Mouse (Mus musculus) neural tube, embryonic 10.5 days (tissue): ENCODE data around the gene Herc2.

Experiments
- DNase-seq: peaks from one replicate; pipeline ENCODE4 v3.0.0-alpha.2; 2017; ENCODE audit warnings: low spot score; ENCODE audit errors: extremely low spot score

Gene Herc2

GRCm38 (mm10) chr7:56066136-56066535 is 16.1 kb downstream of the Herc2 start:
- DNase-seq = no peak

DNA sequence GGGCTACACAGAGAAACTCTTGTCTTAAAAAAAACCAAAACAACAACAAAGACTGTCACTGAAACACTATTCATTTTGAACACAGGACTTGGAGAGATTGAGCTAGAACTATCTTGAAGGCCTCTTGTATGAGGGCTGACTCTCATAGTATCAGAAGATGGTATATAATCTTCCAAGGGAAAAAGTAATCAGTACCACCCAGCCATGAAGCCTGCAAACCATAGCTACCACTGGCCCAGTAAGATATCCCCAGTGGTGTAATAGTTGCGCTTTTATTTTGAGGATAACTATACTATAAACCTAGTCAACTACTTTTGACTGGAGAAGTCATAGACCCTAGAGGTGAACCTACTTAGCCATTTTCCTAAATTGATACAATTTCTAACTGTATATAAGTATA is 16.6 kb downstream of the Herc2 start:
- DNase-seq = no peak

GRCm38 (mm10) chr7:56071724-56072123 is 21.7 kb downstream of the Herc2 start:
- DNase-seq = no peak

DNA sequence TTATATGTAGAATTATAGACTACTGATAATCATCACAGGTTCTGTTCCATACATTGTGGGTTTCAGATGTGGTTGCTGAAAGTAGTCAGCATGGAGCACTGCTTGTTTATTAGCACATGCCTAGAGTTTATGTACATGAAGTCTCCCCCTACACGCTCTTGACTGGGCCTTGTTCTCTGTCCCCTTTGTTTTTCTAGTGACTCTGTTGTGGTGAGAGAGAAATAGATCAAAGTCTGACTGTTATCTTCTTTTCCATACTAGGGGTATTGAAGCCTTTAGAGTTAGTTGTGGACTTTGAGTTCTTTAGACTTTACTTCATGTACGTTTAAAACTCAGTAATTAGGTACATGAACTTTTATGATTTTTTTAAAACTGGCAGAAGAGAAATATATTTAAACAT is 33.0 kb downstream of the Herc2 start:
- no peak for DNase-seq

- no peak for DNase-seq
Measured at GRCm38 (mm10) chr7:56089097-56089496, 39.1 kb downstream of the Herc2 start.

DNA sequence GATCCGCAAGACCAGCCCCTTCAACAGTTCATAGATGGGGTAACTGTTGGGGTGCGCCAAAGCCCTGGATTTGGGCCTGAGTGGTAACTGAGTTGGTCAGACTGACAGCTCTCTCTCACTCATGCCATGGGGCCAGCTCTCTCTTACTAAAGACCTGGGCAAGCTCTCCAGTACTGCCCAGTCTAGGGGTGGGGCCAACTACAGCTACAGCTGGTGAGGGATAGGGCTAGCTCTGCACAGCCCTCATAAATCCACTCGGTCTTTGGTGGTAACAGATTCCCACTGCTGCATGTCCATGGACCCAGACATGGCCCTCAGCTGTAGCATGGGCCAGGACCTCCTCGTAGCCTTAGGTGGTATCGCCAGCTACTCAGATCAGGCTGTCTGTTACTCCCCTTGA is 41.4 kb downstream of the Herc2 start:
- no peak for DNase-seq

DNA sequence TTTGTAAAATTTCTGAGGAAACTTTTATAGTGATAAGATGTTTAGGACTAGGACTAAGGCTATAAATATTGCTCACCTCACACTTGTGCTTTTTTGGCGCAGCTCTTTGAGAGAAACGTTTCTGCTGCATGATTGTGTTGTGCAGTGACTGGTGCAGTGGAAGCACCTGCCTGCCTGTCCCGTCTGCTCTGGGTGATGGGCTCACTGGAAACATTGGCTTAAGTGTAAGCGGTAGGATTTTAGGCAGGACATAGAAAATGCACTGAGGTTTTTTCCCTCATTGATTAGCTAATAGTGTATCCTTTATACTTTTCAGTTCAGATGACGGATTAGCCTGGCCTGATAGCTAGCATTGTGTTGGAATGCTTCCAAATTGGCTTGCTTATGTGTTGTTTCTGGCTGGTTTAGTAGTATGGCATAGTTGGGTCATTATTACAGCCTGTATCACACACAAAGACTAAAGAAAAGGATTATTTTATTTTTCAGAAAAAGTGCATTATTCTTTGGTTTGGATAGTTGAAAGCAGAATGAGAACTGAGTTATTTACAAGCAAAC is 52.4 kb downstream of the Herc2 start:
- DNase-seq = no peak

DNA sequence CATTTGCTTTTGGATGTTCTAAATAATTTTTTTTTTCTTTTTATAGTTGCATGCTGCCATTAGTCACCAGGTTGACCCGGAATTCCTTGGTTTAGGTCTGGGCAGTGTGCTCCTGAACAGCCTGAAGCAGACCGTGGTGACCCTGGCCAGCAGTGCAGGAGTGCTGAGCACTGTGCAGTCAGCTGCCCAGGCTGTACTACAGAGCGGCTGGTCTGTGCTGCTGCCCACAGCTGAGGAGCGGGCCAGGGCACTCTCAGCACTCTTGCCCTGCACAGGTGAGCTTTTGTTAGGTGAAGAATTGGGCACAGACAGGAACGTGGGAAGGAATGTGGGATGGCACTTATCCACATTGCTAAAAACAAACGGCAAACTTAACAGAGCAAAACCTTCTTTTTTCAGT is 63.0 kb downstream of the Herc2 start:
- DNase-seq = no peak

DNA sequence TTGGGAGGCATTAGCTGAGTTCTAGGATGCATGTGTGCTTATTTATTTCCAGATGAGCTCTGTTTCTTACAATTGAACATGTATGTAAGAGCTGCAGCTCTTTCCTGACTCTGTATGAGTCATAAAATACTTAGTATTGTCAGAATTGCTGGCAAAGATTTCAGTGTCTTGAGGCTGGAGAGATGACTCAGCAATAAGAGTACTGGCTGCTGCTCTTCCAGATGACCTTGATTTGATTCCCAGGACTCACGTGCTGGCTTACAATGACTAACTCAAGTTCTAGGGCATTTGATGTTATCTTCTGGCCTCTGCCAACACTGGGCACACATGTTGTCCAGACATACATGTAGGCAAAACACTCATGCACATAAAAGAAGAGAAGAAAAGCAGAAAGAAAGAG is 64.2 kb downstream of the Herc2 start:
- no peak for DNase-seq

GRCm38 (mm10) chr7:56120968-56121367 is 71.0 kb downstream of the Herc2 start:
- no peak for DNase-seq

GRCm38 (mm10) chr7:56121425-56121824 is 71.4 kb downstream of the Herc2 start:
- DNase-seq = no peak

DNA sequence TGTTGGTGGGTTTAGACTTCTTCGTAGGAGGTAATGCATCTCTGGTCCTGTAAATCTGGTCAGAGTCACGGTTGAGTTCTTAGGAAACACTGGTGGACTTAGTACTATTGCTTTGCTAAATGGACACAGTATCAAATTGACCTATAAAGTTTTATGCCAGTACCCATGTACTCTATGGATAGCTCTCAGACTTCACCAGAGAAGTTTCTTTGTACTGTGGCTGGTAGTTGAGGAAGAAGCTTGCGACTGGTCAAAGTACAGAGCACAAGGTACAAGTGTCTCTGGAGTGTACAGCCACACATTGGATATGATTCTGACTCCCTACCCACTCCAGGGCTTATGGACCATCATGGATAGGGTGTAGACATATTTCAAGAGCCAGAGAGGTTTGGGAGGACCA is 78.1 kb downstream of the Herc2 start:
- no peak for DNase-seq

DNA sequence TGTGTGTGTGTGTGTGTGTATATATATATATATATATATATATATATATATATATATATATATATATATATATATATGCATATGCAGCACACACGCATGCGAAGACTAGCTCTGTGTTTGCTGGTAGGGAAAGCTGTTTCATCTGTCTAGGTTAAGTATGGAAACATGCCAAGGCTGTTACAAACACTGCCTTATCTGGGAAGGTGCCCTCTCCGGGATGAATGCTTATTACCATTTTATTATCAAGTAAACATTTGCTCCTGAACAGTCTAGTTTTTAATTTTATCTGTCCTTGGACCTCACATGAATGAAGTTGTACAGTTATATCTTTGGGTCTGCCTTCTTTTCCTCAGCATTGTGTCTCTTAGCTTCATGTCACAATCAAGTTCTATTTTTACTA is 79.6 kb downstream of the Herc2 start:
- DNase-seq = no peak

GRCm38 (mm10) chr7:56131548-56131947 is 81.6 kb downstream of the Herc2 start:
- no peak for DNase-seq

GRCm38 (mm10) chr7:56138706-56139105 is 88.7 kb downstream of the Herc2 start:
- DNase-seq = no peak

GRCm38 (mm10) chr7:56146424-56146823 is 96.4 kb downstream of the Herc2 start:
- DNase-seq = no peak

- no peak for DNase-seq
Measured at GRCm38 (mm10) chr7:56148925-56149324, 98.9 kb downstream of the Herc2 start.

DNA sequence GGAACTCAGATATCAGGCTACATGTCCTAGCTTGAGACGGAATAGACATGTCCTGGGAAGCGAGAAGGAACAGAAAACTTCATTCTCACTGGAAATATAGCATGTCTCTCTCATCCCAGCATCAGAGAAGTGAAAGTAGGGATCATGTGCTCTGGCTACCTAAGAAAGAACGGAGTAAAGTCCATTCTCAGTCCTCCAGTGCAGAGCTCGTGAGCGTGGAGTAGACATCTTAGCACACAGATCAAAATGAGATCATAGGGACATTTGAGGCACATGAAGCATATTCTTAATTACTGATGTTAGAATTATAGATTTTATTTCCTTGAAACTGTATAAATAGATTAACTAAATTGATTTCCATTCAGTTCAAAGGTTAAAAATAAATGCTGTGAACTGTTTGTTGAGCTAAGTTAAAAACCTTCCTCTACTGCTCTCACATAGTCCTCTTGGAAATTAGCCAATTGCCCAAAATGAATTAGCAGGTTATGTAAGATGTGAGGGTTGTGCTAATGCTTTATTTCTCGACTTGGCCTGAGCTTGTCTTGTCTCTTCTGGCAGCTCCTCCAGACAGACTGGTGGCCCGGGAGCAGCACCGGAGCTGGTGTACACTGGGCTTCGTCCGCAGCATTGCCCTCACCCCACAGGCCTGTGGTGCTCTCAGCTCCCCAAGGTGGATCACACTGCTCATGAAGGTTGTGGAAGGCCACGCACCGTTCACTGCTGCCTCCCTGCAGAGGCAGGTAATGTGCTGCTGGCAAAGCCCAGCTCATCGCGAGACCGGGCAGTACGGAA is 102.1 kb downstream of the Herc2 start:
- DNase-seq = no peak

- no peak for DNase-seq
Measured at GRCm38 (mm10) chr7:56153161-56153560, 103.2 kb downstream of the Herc2 start.

- no peak for DNase-seq
Measured at GRCm38 (mm10) chr7:56153625-56154024, 103.6 kb downstream of the Herc2 start.

- no peak for DNase-seq
Measured at GRCm38 (mm10) chr7:56163316-56163715, 113.3 kb downstream of the Herc2 start.

- no peak for DNase-seq
Measured at GRCm38 (mm10) chr7:56168713-56169112, 118.7 kb downstream of the Herc2 start.

DNA sequence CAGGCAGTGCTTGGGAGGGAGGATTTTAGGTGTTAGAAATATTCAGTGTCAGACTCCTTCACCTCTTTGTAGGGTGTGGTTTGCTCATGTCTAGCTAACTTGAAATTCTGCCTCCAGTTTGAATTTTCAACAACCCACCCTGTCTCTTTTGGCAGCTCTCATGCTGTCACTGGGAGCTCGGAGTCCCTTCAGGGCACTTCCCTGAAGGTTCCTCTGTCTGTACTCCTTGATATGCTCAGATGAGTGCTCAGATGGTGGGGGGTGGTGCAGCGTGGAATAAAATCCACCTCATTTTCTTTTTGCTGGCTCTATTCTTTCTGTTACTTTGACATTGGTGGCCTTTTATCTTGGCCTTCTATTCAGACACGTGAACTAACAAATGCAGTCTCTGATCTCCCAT is 127.4 kb downstream of the Herc2 start:
- no peak for DNase-seq
